Mouse (Mus musculus) lung, adult 2 months (tissue): ENCODE results near the gene Lypla2.

Source experiments
- CTCF ChIP-seq: fragments of 200-500 bp; IDR thresholded peaks from 2 replicates; pipeline ENCODE4 v1.5.1; 2011; ENCODE audit warnings: mild to moderate bottlenecking, low read length, control low read depth; ENCODE audit not compliant: insufficient read depth
- POLR2A ChIP-seq: fragments of 200-500 bp; IDR thresholded peaks from 2 replicates; pipeline ENCODE4 v1.6.1; 2011; ENCODE audit warnings: low read depth, mild to moderate bottlenecking, control low read depth, low read length, borderline replicate concordance; ENCODE audit errors: extremely low read depth

DNA sequence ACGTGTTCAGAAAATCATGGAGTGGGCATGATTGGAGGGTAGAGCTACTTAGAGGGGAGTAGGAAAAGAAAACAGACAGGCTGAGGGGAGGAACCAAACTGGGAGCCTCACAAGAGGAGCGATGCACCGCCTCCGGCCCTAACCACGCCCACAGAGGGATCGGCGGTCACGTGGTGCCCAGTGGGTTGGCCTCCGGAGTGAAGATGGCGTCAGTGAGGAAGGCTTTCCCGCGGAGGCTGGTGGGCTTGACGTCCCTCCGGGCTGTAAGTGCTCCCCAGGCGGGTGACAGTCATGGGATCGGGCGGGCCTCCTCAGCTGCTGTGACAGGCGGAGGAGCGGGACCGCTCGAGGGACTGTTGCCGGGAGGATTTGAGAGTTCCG, 26.2 kb downstream of the Lypla2 start, which contains the start of gene Hmgcl:
- TF ChIP-seq CTCF, result no peak
- TF ChIP-seq POLR2A, result peak; percentile 98
